ENCODE assay signal across 8 mouse cellular contexts in genomic region chr14:19823321-19824142, GRCm38 (mm10). TPM values are rescaled to one million over a fixed set of nuclear protein-coding genes. Genes with fewer than 3 reads are reported as not detected.
DNase-seq lines count a peak whose midpoint lies in the region; ATAC-seq and TF ChIP-seq lines count a peak whose summit lies in the region.

Gene Rtraf (minus strand): TSS chr14:19823824.

- ATAC-seq in activated CD4-positive, CD25-positive, alpha-beta regulatory T cell, adult 4 months, result peak; percentile 97

- TF ChIP-seq CTCF in cortical plate, adult 2 months (IDR thresholded peaks at IDR 0.05; ENCODE audit: extremely low read depth, insufficient read depth, low read length), result no peak

- H3K27ac ChIP-seq in cortical plate, adult 2 months (ENCODE audit: insufficient read depth, low read length), result no peak within 1 kb of the TSS

- DNase-seq in gastrocnemius, adult 8-10 months (ENCODE audit: low spot score in 2 of 2), result peak; percentile 78 to 84
- peak; percentile 80 for DNase-seq in hindlimb bud, embryonic 11.5 days (ENCODE audit: extremely low spot score, low read depth, low spot score)
- peak; percentile 79 to 85 for DNase-seq in left cerebral cortex, adult 8-10 months (ENCODE audit: low spot score in 2 of 2)
- DNase-seq in right cerebral cortex, postnatal 10 days (ENCODE audit: low spot score in 2 of 2), result peak; percentile 94 to 96
- peak; percentile 94 for DNase-seq in urinary bladder, postnatal 25 days (ENCODE audit: low spot score)

- H3K27me3 ChIP-seq in megakaryocyte, embryonic 14.5 days (replicated peaks), result peaks cover 13% of the 10 kb centered on the region

- H3K9me3 ChIP-seq in megakaryocyte, embryonic 14.5 days, result 0 out of 2 replicates have a peak, but pooled peaks cover 4% of the 10 kb centered on the region

- peak within 1 kb of the TSS; percentile 42 for H3K4me3 ChIP-seq in cortical plate, adult 2 months (ENCODE audit: insufficient read depth, low read length)
- H3K4me3 ChIP-seq in megakaryocyte, embryonic 14.5 days (replicated peaks), result peak within 1 kb of the TSS; percentile 94

- peaks cover 32% of the 10 kb centered on the region for H3K36me3 ChIP-seq in megakaryocyte, embryonic 14.5 days (replicated peaks; ENCODE audit: low read length)

- H3K4me1 ChIP-seq in cortical plate, adult 2 months (ENCODE audit: control insufficient read depth, insufficient read depth, low read length), result peaks cover 2% of the 10 kb centered on the region; the same call in 1 of the 2 replicates
- peaks cover 18% of the 10 kb centered on the region for H3K4me1 ChIP-seq in megakaryocyte, embryonic 14.5 days

- peak; percentile 77; the same call in 1 of the 2 replicates for TF ChIP-seq POLR2A in cortical plate, adult 2 months (IDR thresholded peaks at IDR 0.05; ENCODE audit: extremely low read depth, insufficient read depth, low read length)

RNA-seq across cellular contexts. Expression of gene Rtraf, which starts in this region (rescaled TPM):
- 100 to 1,000 TPM; 142 to 157 TPM for polyA plus RNA-seq in activated CD4-positive, CD25-positive, alpha-beta regulatory T cell, adult 4 months (2017; shearing (Covaris generic))
- polyA plus RNA-seq in cortical plate, adult 2 months (2012; rRNA removed), result 61.1 and 62.5 TPM in 2 replicates
- total RNA-seq in gastrocnemius, adult 8-10 months (2022), result 10 to 100 TPM; 76.8 to 89.6 (median 79.4) TPM
- total RNA-seq in left cerebral cortex, adult 8-10 months (2022), result 10 to 100 TPM; 44.3 to 47.0 (median 44.6) TPM
- 114 and 264 TPM in 2 replicates for polyA plus RNA-seq in megakaryocyte, embryonic 14.5 days (2012; ENCODE audit: insufficient read depth, low replicate concordance)
